Mouse (Mus musculus): Measurements from ENCODE around the gene Disc1. TPM values are rescaled to one million over a fixed set of nuclear protein-coding genes. Genes with fewer than 3 reads are reported as not detected.
A peak's percentile ranks its signal among the peaks of the same experiment; 100 is the strongest.

Disc1 gene
- polyA plus RNA-seq, 1 experiment, result 1.8 TPM

DNA sequence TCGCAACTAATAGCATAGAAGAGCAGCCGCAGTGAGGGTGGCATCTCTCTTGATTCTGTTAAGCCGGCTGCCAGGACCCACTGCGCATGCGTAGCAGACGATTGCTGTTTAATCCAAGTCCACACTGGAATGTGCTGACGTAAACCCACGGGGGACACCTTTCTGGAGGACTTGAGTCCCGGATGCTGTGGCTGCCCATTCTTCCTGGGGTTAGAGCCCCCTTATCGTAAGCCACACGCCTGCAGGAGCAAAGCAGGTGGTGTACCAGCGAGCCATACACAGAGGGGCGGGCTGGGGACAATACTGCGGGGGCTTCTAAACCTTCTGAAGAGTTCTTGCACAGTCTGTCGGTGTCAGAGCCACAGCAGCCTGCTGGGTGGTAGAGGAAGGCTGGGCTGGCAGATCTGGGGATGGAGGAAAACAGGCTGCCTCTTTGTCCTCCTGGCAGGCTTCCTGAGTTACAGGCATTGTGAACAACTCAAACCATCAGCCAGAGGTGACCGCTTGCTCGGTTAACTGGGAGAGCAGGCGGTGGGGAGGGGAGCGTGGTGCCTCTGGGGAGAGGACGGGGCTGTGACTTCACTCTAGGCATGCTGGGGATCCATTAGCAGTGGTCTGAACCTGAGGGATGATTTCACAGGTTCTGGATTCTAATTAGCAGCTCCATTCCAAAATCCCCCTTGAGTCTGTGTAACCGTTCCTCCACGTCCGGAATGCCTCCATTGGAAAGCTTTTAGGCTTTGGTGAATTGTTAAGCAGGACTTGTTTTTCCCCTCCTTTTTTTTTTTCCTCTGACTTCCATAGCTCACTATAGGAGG lies 200.4 kb downstream of the Disc1 start:
- TF ChIP-seq CTCF (IDR thresholded peaks at IDR 0.05; ENCODE audit: extremely low read depth, insufficient read depth, insufficient read length, insufficient replicate concordance) (no peak), POLR2A (IDR thresholded peaks at IDR 0.05; ENCODE audit: low read depth, low read length) (no peak)
- Histone ChIP-seq H3K4me1 (ENCODE audit: control insufficient read depth, insufficient read depth, insufficient read length) (no peaks in the 10 kb centered on the region; the same call in 1 of the 2 replicates), H3K27me3 (ENCODE audit: control insufficient read depth, insufficient read depth, low read length) (no peaks in the 10 kb centered on the region), H3K27ac (ENCODE audit: insufficient read depth, low read length) (no peak overlapping the region), H3K4me3 (ENCODE audit: extremely low read depth, insufficient read depth, insufficient read length) (peak overlapping the region; percentile 47; the same call in 1 of the 2 replicates), H3K36me3 (ENCODE audit: control insufficient read depth, insufficient read depth, low read length) (no peaks in the 10 kb centered on the region)
- WGBS, result 23% methylated on average over 23 of the region's 23 CpGs
- DNase-seq (ENCODE audit: low read depth in 1 of 2, low spot score in 2 of 2), result peak; percentile 22 to 54

DNA sequence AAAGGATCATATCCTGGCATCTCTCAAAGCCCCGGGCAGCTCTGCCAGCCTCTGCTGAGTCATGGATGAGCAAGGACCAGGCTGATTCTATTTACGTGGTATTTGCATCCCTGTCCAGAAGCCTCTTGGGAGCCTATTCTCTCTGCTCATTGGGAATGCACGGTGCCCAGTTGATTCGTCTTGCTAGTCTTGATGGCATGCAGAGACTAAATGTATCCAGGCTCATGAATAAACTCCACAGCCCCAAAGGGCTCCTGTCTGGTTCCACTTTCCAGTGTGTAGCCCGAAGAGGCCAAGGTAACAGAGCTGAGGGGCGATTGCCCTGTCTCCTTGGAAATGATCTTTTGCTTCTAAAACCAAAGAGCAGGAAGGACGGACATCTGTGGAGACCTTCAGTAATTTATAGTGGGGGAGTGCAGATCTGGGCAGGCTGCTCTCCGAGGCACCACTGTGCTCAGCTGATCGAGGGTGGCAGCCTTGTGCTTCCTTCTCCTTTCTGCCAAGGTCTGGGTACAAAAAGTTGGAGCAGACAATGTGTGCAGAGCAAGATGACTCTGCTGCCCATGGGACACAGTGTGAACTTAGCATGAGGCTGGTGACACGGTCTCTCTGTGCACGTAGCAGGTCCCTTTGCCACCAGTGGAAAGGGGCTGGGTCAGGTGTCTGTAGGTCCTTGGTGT lies 201.2 kb downstream of the Disc1 start:
- Histone ChIP-seq H3K4me3 (ENCODE audit: extremely low read depth, insufficient read depth, insufficient read length) (no peak overlapping the region), H3K27me3 (ENCODE audit: control insufficient read depth, insufficient read depth, low read length) (no peaks in the 10 kb centered on the region), H3K4me1 (ENCODE audit: control insufficient read depth, insufficient read depth, insufficient read length) (no peaks in the 10 kb centered on the region; the same call in 1 of the 2 replicates), H3K36me3 (ENCODE audit: control insufficient read depth, insufficient read depth, low read length) (no peaks in the 10 kb centered on the region), H3K27ac (ENCODE audit: insufficient read depth, low read length) (no peak overlapping the region)
- WGBS, result 39% methylated on average over 11 of the region's 11 CpGs
- TF ChIP-seq POLR2A (IDR thresholded peaks at IDR 0.05; ENCODE audit: low read depth, low read length), result no peak
- TF ChIP-seq CTCF (IDR thresholded peaks at IDR 0.05; ENCODE audit: extremely low read depth, insufficient read depth, insufficient read length, insufficient replicate concordance), result no peak
- DNase-seq (ENCODE audit: low read depth in 1 of 2, low spot score in 2 of 2), result no peak

DNA sequence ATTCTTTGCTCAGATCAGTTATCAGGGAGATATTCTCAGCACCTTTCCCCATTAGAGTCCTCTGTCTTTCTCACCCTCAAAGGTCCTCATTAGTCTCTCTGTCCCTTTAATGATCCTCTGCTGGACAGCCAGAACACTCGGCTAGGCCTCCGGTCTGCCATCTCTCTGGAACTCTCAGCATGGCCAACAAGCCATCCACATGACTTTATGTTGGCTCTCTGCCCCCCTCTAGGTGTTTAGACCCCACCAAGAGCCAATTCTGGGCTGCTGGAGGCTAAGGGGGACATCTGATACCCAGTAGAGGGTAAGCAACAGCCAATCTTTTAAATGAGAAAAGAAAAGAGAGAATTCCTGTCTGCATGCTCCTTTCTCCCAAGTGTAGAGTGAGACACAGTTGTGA lies 203.7 kb downstream of the Disc1 start:
- DNase-seq (ENCODE audit: low read depth in 1 of 2, low spot score in 2 of 2), result no peak
- H3K4me3 ChIP-seq (ENCODE audit: extremely low read depth, insufficient read depth, insufficient read length), result no peak overlapping the region
- H3K27ac ChIP-seq (ENCODE audit: insufficient read depth, low read length), result no peak overlapping the region
- H3K27me3 ChIP-seq (ENCODE audit: control insufficient read depth, insufficient read depth, low read length), result no peaks in the 10 kb centered on the region
- H3K36me3 ChIP-seq (ENCODE audit: control insufficient read depth, insufficient read depth, low read length), result no peaks in the 10 kb centered on the region
- no peaks in the 10 kb centered on the region for H3K4me1 ChIP-seq (ENCODE audit: control insufficient read depth, insufficient read depth, insufficient read length)
- WGBS, result 94% methylated on average over 2 of the region's 2 CpGs
- TF ChIP-seq POLR2A (IDR thresholded peaks at IDR 0.05; ENCODE audit: low read depth, low read length) (no peak), CTCF (IDR thresholded peaks at IDR 0.05; ENCODE audit: extremely low read depth, insufficient read depth, insufficient read length, insufficient replicate concordance) (no peak)

DNA sequence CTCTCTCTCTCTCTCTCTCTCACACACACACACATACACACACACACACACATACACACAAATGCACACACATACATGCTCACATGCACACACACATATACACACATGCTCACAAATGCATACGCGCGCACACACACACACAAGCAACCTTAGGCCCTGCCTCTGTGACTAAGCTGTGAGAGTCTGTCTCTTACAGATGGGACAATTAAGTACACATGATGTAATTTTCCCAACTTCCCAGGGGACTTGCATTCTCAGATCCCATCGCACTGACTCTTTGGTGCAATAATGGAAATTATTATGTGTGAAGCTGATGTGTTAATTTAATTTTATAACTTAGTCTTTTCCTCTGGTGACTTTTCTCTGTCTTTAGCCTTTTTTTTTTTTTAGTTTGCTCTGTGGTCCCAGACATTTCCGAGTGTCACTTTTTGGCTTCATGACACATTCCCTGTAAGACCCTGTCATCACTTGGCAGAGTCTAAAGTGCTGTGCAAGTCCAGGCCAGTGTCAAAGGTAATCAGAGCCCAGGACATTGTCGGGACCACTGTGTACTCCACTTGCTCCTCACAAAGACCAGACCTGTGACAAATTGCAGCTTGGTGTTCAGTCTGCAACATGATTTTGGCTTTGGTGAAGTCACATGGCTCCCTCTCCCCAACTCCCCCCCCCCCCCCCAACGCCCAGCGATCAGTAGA lies 205.0 kb downstream of the Disc1 start:
- WGBS, result 73% methylated on average over 8 of the region's 8 CpGs
- no peak for DNase-seq (ENCODE audit: low read depth in 1 of 2, low spot score in 2 of 2)
- no peaks in the 10 kb centered on the region for H3K4me1 ChIP-seq (ENCODE audit: control insufficient read depth, insufficient read depth, insufficient read length)
- no peak overlapping the region for H3K4me3 ChIP-seq (ENCODE audit: extremely low read depth, insufficient read depth, insufficient read length)
- TF ChIP-seq POLR2A (IDR thresholded peaks at IDR 0.05; ENCODE audit: low read depth, low read length), result no peak
- no peak for TF ChIP-seq CTCF (IDR thresholded peaks at IDR 0.05; ENCODE audit: extremely low read depth, insufficient read depth, insufficient read length, insufficient replicate concordance)
- H3K27ac ChIP-seq (ENCODE audit: insufficient read depth, low read length), result no peak overlapping the region
- H3K36me3 ChIP-seq (ENCODE audit: control insufficient read depth, insufficient read depth, low read length), result no peaks in the 10 kb centered on the region
- H3K27me3 ChIP-seq (ENCODE audit: control insufficient read depth, insufficient read depth, low read length), result no peaks in the 10 kb centered on the region

DNA sequence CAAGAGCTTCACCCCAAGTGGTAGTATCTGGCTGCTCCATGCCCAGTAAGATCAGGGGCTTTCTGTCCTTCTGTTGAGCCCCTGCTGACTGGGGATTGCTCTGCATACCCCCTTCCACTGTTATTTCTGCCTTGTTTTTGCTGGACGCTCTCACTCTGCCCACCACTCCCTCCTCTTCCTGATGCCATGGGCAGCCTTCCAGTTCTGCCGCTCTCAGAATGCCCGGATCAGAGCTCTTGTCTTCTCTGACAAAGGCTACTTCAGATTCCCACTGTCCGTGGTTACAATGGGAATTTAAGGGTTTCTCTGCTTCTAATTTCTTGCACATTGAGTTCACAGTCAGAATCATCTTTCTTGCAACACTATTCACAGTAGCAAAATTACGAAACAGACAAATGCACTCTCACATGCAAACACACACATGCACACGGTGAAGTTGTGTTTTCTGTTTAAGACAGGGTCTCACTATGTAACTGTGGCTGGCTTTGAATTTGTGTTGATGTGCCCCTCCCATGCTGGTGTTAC lies 214.2 kb downstream of the Disc1 start:
- H3K36me3 ChIP-seq (ENCODE audit: control insufficient read depth, insufficient read depth, low read length), result no peaks in the 10 kb centered on the region
- no peak overlapping the region for H3K4me3 ChIP-seq (ENCODE audit: extremely low read depth, insufficient read depth, insufficient read length)
- DNase-seq (ENCODE audit: low read depth in 1 of 2, low spot score in 2 of 2), result no peak
- TF ChIP-seq POLR2A (IDR thresholded peaks at IDR 0.05; ENCODE audit: low read depth, low read length) (no peak), CTCF (IDR thresholded peaks at IDR 0.05; ENCODE audit: extremely low read depth, insufficient read depth, insufficient read length, insufficient replicate concordance) (no peak)
- no peaks in the 10 kb centered on the region for H3K4me1 ChIP-seq (ENCODE audit: control insufficient read depth, insufficient read depth, insufficient read length)
- 82% methylated on average over 6 of the region's 6 CpGs for WGBS
- no peaks in the 10 kb centered on the region for H3K27me3 ChIP-seq (ENCODE audit: control insufficient read depth, insufficient read depth, low read length)
- no peak overlapping the region for H3K27ac ChIP-seq (ENCODE audit: insufficient read depth, low read length)

DNA sequence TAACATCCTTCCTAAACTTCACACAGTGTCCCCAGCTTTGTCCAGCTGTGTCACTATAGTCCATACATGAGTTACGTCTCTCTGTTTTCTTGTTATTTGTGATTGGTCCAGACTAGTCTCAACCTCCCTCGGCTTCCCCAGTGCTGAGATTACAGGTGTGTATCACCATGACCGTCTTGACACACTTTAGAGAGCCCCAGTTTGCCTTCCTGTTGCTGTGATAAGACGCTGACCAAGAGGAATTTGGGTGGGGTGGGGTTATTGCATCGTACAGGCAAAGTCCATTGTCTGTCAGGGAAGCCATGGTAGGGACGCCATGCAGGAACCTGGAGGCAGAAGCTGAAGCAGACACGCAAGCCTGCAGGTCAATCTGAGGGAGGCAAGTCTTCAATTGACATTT lies 216.3 kb downstream of the Disc1 start:
- Histone ChIP-seq H3K4me3 (ENCODE audit: extremely low read depth, insufficient read depth, insufficient read length) (no peak overlapping the region), H3K4me1 (ENCODE audit: control insufficient read depth, insufficient read depth, insufficient read length) (no peaks in the 10 kb centered on the region), H3K27ac (ENCODE audit: insufficient read depth, low read length) (no peak overlapping the region), H3K27me3 (ENCODE audit: control insufficient read depth, insufficient read depth, low read length) (no peaks in the 10 kb centered on the region), H3K36me3 (ENCODE audit: control insufficient read depth, insufficient read depth, low read length) (no peaks in the 10 kb centered on the region)
- 78% methylated on average over 7 of the region's 7 CpGs for WGBS
- DNase-seq (ENCODE audit: low read depth in 1 of 2, low spot score in 2 of 2), result no peak
- TF ChIP-seq CTCF (IDR thresholded peaks at IDR 0.05; ENCODE audit: extremely low read depth, insufficient read depth, insufficient read length, insufficient replicate concordance) (no peak), POLR2A (IDR thresholded peaks at IDR 0.05; ENCODE audit: low read depth, low read length) (no peak)
